Mouse (Mus musculus) liver, embryonic 14.5 days (tissue): ENCODE data around the gene Cnbd2. TPM values are rescaled to one million over a fixed set of nuclear protein-coding genes. Genes with fewer than 3 reads are reported as not detected.

Experiments used
- ATAC-seq: fragments of 200-750 bp; cut with Nextera tagmentation; 2 replicates; pipeline ENCODE4 v1.8.0; 2017; ENCODE audit warnings: moderate number of reproducible peaks, mild to moderate bottlenecking, moderate library complexity; ENCODE audit not compliant: insufficient read depth
- DNase-seq, 3 experiments: peaks; one replicate each; pipeline ENCODE4 v3.0.0-alpha.2; 2012 to 2013; ENCODE audit warnings: low read depth in 3 of 3, low spot score in 3 of 3
- H3K27ac ChIP-seq: fragments of 300-500 bp; sonication (generic); 2 replicates; pipeline ENCODE4 v1.5.1; 2014; ENCODE audit warnings: moderate library complexity, mild to moderate bottlenecking, control low read depth, inconsistent platforms
- H3K27me3 ChIP-seq: fragments of 300-500 bp; sonication (generic); 2 replicates; pipeline ENCODE4 v1.6.1; 2014; ENCODE audit warnings: mild to moderate bottlenecking, low read length, moderate library complexity; ENCODE audit not compliant: control insufficient read depth, insufficient read depth
- H3K36me3 ChIP-seq: fragments of 300-500 bp; sonication (generic); replicated peaks from 2 replicates; pipeline ENCODE4 v1.6.1; 2014; ENCODE audit warnings: low read depth; ENCODE audit not compliant: control insufficient read depth, insufficient read depth
- H3K4me1 ChIP-seq, 2 experiments: fragments of 200-500 bp in 1 of 2; fragments of 300-500 bp in 1 of 2; sonication (generic) in 1 of 2; replicated peaks; 2 replicates each; pipeline ENCODE4 v1.6.1; 2012 to 2014; ENCODE audit warnings: antibody characterized with exemption in 1 of 2, inconsistent platforms in 1 of 2, low read length in 1 of 2; ENCODE audit not compliant: control insufficient read depth in 2 of 2, insufficient read depth in 2 of 2
- H3K4me2 ChIP-seq: fragments of 300-500 bp; sonication (generic); 2 replicates; pipeline ENCODE4 v1.6.1; 2014; ENCODE audit warnings: low read depth, mild to moderate bottlenecking, control low read depth, moderate library complexity
- H3K4me3 ChIP-seq, 2 experiments: fragments of 200-500 bp in 1 of 2; fragments of 300-500 bp in 1 of 2; sonication (generic) in 1 of 2; 2 replicates each; pipeline ENCODE4 v1.5.1; 2012 to 2014; ENCODE audit warnings: low read depth in 2 of 2, low read length in 2 of 2, mild to moderate bottlenecking in 2 of 2, control low read depth in 1 of 2, inconsistent platforms in 1 of 2, moderate library complexity in 1 of 2; ENCODE audit not compliant: insufficient read depth in 1 of 2
- H3K9ac ChIP-seq: fragments of 300-500 bp; sonication (generic); replicated peaks from 2 replicates; pipeline ENCODE4 v1.6.1; 2014; ENCODE audit warnings: mild to moderate bottlenecking, control low read depth, moderate library complexity
- H3K9me3 ChIP-seq: fragments of 300-500 bp; sonication (generic); 2 replicates; pipeline ENCODE4 v1.6.1; 2016; ENCODE audit warnings: low read length, mixed read lengths; ENCODE audit not compliant: control insufficient read depth
- CTCF ChIP-seq: IDR thresholded peaks from 2 replicates; pipeline ENCODE4 v1.5.1; 2016; ENCODE audit warnings: antibody characterized with exemption, low read depth, control low read depth
- EP300 ChIP-seq: IDR thresholded peaks from 2 replicates; pipeline ENCODE4 v1.6.1; 2016; ENCODE audit warnings: antibody characterized with exemption, low read depth
- WGBS: fragments of 180-500 bp; shearing (Covaris S2); extraction: QIAGEN DNeasy Blood & Tissue Kit; methylation state at CpG from one replicate; pipeline ENCODE4 v1.1.7; 2014; ENCODE audit not compliant: insufficient replicate concordance; 5-methylcytosine and 5-hydroxymethylcytosine counted together
- microRNA-seq: library from miRNA; unstranded; fragments of <30 nt; microRNA quantifications from one replicate; pipeline ENCODE4, GENCODE M21; 2016
- polyA plus RNA-seq, 2 experiments: library from polyadenylated mRNA; depleted of rRNA in 1 of 2; stranded (reverse) in 1 of 2; unstranded in 1 of 2; fragments of >200 nt; fragmentation: Nextera tagmentation in 1 of 2; extraction: Ambion mirVana in 1 of 2; gene quantifications; 2 replicates each; pipeline versions ENCODE4 v1.2.1 to v1.2.3; 2012 to 2014

The Cnbd2 gene
- polyA plus RNA-seq, 2 experiments, result 0.51 to 1.9 TPM

DNA sequence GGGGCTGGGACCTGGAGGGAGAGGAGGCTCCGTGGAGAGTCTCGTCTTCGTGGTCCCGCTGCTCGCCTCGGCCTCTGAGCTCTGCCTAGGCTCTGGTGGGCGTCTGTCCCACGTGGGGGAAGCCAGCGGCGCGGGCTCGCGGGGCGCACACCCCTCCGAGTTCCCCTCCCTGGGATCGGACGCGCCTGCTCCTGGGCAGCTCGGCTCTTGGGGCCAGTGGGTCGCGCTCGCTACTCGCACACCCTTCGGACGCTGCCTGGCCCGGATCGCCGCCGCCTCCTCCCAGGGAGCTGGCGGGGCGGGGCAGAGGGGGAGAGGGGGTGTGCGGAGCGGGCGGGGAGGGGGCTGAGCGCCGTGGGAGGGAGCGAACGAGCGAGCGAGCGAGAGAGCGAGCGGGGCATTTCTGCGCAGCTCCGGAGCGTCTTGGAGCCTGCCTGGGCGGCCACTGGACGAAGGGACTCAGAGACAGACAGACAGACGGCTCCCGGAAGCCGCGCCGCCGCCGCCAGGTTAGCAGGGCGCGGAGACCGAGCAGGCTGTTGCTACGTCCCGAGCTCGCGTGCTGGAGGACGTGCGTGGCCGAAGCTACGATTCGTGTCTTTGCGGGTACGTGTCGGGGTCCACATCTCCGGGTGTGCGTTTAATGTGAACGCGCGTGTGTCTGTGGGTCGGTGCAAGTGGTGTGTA, 108.7 kb downstream of the Cnbd2 start, which contains the start of gene Epb41l1:
Gene Epb41l1, plus strand, starts transcription at position 216 of the 687 bp plus-strand sequence.
- no peak within 1 kb of the TSS for H3K27ac ChIP-seq
- H3K4me2 ChIP-seq, result peak within 1 kb of the TSS; percentile 49
- WGBS, result 1% methylated on average over 76 of the region's 76 CpGs
- no peaks in the 10 kb centered on the region for H3K36me3 ChIP-seq
- H3K4me3 ChIP-seq, result peak within 1 kb of the TSS; percentile 47 to 52
- H3K9ac ChIP-seq, result no peak within 1 kb of the TSS
- TF ChIP-seq EP300 (no peak), CTCF (no peak)
- peaks cover 51% of the 10 kb centered on the region for H3K27me3 ChIP-seq
- H3K4me1 ChIP-seq, result no peaks in the 10 kb centered on the region; a peak in 1 of 4 replicates
- DNase-seq, result no peak
- no peak for ATAC-seq
- no peaks in the 10 kb centered on the region for H3K9me3 ChIP-seq

DNA sequence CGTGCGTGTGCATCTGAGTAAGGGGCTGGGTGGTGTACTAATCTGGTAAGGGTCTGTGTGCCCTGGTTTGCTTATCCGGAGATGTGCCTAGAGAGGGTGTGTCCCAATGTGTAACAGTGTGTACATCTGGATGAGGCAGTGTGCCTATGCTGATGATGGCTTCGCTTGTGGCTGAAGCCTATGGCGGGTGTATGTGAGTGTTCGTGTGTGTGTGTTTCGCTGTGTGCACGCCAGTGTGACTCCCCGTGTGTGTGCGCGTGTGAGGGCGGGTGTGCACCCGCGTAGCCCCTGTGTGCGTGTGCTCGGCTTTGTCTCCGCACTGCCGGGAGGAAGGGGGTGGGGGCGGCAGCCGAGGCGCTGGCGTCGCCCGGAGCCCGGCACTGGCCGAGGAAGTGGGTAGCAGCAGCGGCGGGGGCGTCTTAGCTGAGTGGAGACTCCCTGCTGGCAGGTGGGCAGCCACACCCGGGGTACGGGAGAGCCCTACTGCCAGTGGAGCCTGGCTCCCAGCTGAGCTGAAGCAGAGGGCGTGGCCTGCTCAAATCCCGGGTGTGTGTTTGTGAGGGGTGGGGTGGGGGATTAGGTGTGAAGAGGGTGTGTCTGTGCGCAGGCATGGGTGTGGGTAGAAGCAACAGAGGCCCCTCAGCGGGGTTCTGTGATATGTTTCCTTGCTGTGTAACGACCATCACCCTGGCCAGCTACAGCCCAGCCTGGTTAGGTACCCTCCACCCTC, 109.4 kb downstream of the Cnbd2 start:
- Histone ChIP-seq H3K9me3 (no peaks in the 10 kb centered on the region), H3K4me3 (peak overlapping the region; percentile 47 to 52), H3K4me1 (no peaks in the 10 kb centered on the region; a peak in 1 of 4 replicates), H3K9ac (no peak overlapping the region), H3K4me2 (peak overlapping the region; percentile 49), H3K27me3 (peaks cover 51% of the 10 kb centered on the region), H3K36me3 (no peaks in the 10 kb centered on the region), H3K27ac (no peak overlapping the region)
- DNase-seq (no peak), ATAC-seq (no peak)
- 2% methylated on average over 36 of the region's 36 CpGs for WGBS
- TF ChIP-seq EP300 (no peak), CTCF (no peak)

DNA sequence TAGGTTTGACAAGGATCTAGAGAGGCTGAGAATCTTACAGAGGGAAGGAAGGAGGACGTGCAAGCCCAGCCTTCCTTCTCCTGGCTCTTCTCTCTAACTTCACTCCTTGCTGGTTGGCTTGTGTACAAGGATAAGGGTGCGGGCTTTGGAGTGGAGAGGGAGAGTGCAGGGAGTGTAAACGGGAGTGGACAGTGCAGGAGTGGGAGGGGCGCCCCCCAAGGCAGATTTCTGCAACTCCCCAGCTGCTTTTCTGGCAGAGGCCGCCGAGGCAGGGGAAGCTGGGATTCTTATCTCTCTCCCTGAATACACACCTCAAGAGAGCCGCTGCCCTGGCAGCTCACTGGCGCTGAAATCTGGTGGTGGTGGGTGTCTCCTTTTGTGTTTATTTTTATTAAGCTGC, 110.5 kb downstream of the Cnbd2 start:
- H3K4me2 ChIP-seq, result no peak overlapping the region
- H3K27me3 ChIP-seq, result peaks cover 51% of the 10 kb centered on the region
- DNase-seq (no peak), ATAC-seq (no peak)
- 3% methylated on average over 8 of the region's 8 CpGs for WGBS
- no peaks in the 10 kb centered on the region; a peak in 1 of 4 replicates for H3K4me1 ChIP-seq
- no peak overlapping the region for H3K4me3 ChIP-seq
- H3K9me3 ChIP-seq, result no peaks in the 10 kb centered on the region
- H3K36me3 ChIP-seq, result no peaks in the 10 kb centered on the region
- no peak overlapping the region for H3K27ac ChIP-seq
- H3K9ac ChIP-seq, result no peak overlapping the region
- TF ChIP-seq CTCF (no peak), EP300 (no peak)

DNA sequence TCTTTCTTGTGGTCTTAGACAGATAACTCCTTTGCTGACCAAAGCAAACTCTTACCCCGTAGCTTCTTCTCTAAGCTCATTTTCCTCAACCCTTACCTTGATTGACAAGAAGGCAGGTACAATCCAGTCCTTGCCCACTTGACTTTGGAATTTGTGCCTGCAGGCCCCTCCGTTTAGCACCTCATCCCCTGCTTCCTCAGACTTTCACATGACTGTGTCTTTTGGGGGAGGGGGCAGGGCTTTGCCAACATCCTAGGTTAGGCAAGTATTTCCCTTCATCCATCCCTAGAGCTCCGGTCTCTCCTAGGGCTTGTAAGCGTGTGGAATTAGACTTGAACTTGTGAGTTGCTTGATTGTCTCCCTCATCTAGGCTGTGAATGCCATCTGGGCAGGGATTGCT, 111.6 kb downstream of the Cnbd2 start:
- Histone ChIP-seq H3K9ac (no peak overlapping the region), H3K4me1 (no peaks in the 10 kb centered on the region; a peak in 1 of 4 replicates), H3K4me3 (no peak overlapping the region), H3K9me3 (no peaks in the 10 kb centered on the region), H3K36me3 (no peaks in the 10 kb centered on the region), H3K4me2 (no peak overlapping the region), H3K27ac (no peak overlapping the region), H3K27me3 (peaks cover 51% of the 10 kb centered on the region)
- 46% methylated on average over 4 of the region's 4 CpGs for WGBS
- ATAC-seq (no peak), DNase-seq (no peak)
- TF ChIP-seq CTCF, result no peak
- TF ChIP-seq EP300, result no peak

Small RNA genes lying within 50 kb of the gene (microRNA-seq; reads per million reads assigned to microRNA genes)
- gene Gm22758 (not detected), gene Gm22759 (not detected)

Other genes with a start within 250 kb of the Cnbd2 start
- gene Spag4, start 247.1 kb upstream of the Cnbd2 start, polyA plus RNA-seq (2012; rRNA removed), result 0.69 and 1.1 TPM in 2 replicates
- gene Spag4, start 247.1 kb upstream of the Cnbd2 start, polyA plus RNA-seq (2014; fragmentation: Nextera tagmentation; extraction: Ambion mirVana), result 0.49 and 1.2 TPM in 2 replicates
- gene Cpne1, start 200.3 kb upstream of the Cnbd2 start, polyA plus RNA-seq (2012; rRNA removed), result 17.9 and 21.2 TPM in 2 replicates
- 11.5 and 14.0 TPM in 2 replicates for gene Cpne1, start 200.3 kb upstream of the Cnbd2 start, polyA plus RNA-seq (2014; fragmentation: Nextera tagmentation; extraction: Ambion mirVana)
- 1.7 and 5.0 TPM in 2 replicates for gene Rbm12, start 200.3 kb upstream of the Cnbd2 start, polyA plus RNA-seq (2012; rRNA removed)
- gene Rbm12, start 200.3 kb upstream of the Cnbd2 start, polyA plus RNA-seq (2014; fragmentation: Nextera tagmentation; extraction: Ambion mirVana), result 9.6 and 9.8 TPM in 2 replicates
- 1.9 and 3.9 TPM in 2 replicates for gene Gm28036, start 185.2 kb upstream of the Cnbd2 start, polyA plus RNA-seq (2012; rRNA removed)
- 5.1 and 5.5 TPM in 2 replicates for gene Gm28036, start 185.2 kb upstream of the Cnbd2 start, polyA plus RNA-seq (2014; fragmentation: Nextera tagmentation; extraction: Ambion mirVana)
- gene Romo1, start 168.3 kb upstream of the Cnbd2 start, polyA plus RNA-seq (2012; rRNA removed), result 123 and 181 TPM in 2 replicates
- 248 and 249 TPM in 2 replicates for gene Romo1, start 168.3 kb upstream of the Cnbd2 start, polyA plus RNA-seq (2014; fragmentation: Nextera tagmentation; extraction: Ambion mirVana)
- 37.3 and 40.9 TPM in 2 replicates for gene Nfs1, start 168.1 kb upstream of the Cnbd2 start, polyA plus RNA-seq (2012; rRNA removed)
- gene Nfs1, start 168.1 kb upstream of the Cnbd2 start, polyA plus RNA-seq (2014; fragmentation: Nextera tagmentation; extraction: Ambion mirVana), result 55.3 and 62.5 TPM in 2 replicates
- gene Rbm39, start 132.1 kb upstream of the Cnbd2 start, polyA plus RNA-seq (2012; rRNA removed), result 46.5 and 69.5 TPM in 2 replicates
- 207 and 223 TPM in 2 replicates for gene Rbm39, start 132.1 kb upstream of the Cnbd2 start, polyA plus RNA-seq (2014; fragmentation: Nextera tagmentation; extraction: Ambion mirVana)
- gene Phf20, start 115.8 kb upstream of the Cnbd2 start, polyA plus RNA-seq (2012; rRNA removed), result 2.6 and 2.9 TPM in 2 replicates
- gene Phf20, start 115.8 kb upstream of the Cnbd2 start, polyA plus RNA-seq (2014; fragmentation: Nextera tagmentation; extraction: Ambion mirVana), result 10.1 and 12.7 TPM in 2 replicates
- 36.1 and 46.7 TPM in 2 replicates for gene Scand1, start 405 bp downstream of the Cnbd2 start, polyA plus RNA-seq (2012; rRNA removed)
- gene Scand1, start 405 bp downstream of the Cnbd2 start, polyA plus RNA-seq (2014; fragmentation: Nextera tagmentation; extraction: Ambion mirVana), result 28.1 and 32.9 TPM in 2 replicates
- gene Epb41l1, start 108.6 kb downstream of the Cnbd2 start, polyA plus RNA-seq (2012; rRNA removed), result 2.5 and 2.7 TPM in 2 replicates
- gene Epb41l1, start 108.6 kb downstream of the Cnbd2 start, polyA plus RNA-seq (2014; fragmentation: Nextera tagmentation; extraction: Ambion mirVana), result 0.46 and 0.58 TPM in 2 replicates
- 5.9 and 6.0 TPM in 2 replicates for gene Aar2, start 235.3 kb downstream of the Cnbd2 start, polyA plus RNA-seq (2012; rRNA removed)
- gene Aar2, start 235.3 kb downstream of the Cnbd2 start, polyA plus RNA-seq (2014; fragmentation: Nextera tagmentation; extraction: Ambion mirVana), result 13.2 and 14.2 TPM in 2 replicates